Mouse (Mus musculus): ENCODE data around the gene Scaf4.

Gene Scaf4

DNA sequence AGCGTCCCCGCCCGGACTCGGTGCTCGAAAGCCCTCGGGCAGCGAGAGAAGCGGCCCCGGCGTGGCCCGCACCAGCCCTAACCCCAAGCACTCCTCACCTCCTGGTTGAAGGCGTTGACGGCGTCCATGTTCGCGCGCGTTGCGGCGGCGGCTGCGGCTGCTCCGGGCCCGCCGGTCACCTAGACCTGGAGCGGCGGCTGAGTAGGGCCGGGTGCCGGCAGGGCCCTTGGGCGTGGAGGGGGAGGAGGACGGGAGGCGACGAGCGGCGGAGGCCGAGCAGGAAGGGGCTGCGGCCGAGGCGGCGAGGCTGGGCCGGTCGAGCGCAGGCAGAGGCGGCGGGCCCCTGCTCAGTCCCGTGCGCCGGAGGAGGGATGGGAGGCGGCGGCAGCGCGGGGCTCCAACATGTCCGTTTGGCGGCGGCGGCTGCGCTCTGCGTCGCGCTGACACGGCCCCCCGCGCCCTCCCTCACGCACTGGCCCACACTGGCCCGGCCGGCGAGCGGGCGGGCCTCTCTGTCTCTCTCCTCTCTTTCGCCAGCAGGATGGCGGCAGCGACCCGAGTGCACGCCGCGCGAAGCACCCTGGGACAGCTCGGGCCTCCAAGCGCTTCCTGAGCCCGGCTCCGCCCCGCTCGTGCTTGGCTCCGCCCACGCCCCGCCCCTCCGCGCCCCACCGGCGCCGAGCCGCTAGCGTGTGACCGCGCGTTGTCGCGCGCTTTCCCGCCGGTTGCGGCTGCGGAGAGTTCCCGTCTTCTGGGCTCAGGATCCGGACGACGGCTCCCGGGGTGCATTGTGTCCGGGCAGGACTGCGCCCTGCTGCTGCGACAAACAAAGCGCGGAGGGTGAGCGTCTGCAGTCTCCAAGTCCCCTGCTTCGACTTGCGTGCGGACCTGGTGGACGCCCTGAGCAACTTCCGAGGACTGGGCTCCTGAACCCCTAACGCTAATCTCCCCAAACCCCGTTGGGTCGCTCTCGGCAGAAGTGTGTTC is at the start of gene Scaf4:
Scaf4 (minus strand) TSS at position 599 of the 987 bp plus-strand sequence.
- DNase-seq: peak; percentile 96

DNA sequence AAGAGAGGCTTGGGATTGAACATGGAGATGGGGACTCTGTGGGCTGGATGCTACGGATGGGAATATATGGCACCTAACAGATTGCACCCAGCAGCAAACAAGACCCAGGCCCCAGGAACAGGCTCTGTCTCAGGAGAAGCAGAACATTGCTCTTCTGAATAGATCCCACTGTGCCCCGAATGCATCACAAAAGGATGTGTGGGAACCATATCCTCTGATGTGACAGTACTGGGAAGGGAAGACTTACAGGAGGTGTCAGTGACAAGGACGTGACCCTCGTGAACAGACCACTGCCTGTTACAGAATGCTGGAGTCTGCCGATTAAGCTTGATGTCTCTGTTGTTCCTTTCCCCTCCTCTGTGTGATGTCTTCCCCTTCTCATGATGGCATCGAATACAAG is 48.2 kb upstream of the Scaf4 start:
- DNase-seq: no peak

DNA sequence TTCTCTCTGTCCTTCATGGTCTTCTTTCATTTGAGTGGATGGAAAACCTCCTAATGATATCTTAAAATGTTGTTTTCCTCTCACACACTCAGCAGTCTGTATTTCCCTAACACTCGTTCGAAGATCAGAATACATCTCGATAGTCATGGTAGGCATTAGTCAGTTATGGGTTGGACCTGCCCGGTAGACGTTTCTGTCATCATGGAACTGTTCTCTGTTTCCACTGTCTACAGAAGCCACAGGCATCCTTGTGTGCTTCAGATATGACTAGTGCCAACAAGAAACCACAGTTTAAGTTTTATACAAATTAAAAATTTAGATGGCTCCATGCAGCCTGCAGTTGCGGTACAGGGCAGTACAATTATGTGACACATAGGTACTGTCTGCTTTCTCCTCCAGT is 46.7 kb upstream of the Scaf4 start:
- DNase-seq: no peak

DNA sequence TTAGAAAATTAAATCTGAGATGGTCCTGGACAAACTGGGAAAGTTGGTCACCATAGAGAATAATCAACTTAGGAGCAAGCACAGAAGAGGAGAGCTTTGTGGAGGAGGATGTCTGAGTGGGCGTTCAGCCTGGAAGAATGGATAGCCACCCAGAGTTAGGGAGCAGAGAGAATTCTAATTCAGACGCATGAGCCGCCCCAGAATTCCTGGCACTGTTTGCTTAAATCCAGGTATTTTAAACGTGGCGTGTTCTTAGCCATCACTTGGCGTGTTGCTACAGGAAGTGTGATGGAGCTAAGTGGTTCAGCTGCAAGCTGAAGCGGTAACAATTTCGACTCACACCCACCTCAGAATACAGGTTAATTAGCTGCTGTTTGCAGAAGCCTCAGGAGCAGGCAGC is 45.2 kb upstream of the Scaf4 start:
- no peak for DNase-seq

DNA sequence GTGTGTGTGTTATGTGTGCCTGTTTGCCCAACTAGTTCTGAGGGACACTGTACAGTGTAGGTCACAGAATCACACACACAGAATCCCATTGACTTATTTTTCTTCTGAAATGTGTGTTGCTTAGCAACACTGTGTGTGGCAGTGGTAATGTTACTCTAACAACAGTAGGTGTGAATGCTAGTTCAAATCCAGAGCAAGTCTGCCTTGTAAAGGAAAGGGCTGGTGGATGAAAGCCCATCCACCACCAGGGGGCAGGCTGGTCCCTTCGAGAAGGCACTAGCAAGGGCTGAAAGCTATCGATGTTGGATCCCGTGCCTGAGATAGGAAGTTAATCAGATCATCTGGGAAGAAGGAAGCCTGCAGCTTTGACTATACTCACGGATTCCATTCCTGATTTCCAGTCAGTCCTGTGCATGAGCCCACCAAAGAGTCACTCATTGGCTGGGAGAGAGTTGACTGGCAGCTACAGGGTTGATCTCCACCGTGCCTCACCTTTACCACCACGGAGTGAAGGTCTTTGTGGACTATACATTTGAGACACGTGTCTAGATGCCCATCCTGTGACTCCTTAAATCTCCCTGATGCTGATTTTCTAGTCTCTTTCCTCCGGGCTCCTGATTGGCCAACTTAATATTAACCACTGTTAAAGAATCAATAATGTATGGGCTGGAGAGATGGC is 38.7 kb upstream of the Scaf4 start:
- peak; percentile 66 for DNase-seq

DNA sequence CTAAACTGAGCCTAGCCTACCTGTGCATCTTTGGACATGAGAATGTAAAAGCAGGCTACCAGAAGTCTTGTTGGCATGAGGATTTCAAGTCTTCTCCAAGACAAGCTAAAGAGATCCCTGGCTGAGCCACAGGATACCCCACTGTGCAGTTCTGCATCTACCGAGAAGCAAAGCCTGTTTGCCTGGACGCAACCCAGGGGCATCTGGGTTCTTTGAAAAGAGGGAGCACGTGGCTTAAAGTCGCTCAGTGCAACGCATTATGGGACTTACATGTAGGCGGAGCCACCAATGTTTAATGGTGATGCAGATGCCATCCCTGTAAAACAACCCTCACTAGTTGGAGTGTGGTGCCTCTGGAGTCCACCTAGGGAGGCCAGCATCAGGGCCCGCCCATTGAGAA is 35.0 kb upstream of the Scaf4 start:
- no peak for DNase-seq

DNA sequence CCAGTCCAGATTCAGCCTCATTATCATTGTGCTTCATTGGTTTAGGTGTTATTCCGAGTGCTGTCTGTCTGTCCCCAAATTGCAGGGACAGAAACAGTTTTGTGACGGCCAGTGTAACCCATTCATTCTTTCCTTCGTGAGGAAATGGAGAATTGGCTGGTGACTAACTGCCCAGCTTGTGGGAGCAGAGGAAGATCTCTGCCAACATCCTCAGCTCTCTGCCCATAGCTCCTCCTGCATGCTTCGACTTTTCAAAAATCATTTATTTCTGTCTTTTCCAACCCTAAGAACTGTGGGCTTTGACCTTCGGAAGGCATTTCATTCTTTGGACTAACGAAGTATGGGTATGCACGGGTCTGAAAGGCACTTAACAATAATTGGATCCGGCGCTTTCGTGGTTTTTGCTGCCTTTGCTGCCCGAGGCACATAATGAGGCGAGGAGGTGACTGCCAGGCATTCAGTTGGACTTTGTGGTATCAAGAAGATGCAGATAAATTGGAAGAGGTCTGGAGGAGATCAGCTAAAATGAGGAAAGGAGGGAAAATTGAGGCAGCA is 34.1 kb upstream of the Scaf4 start:
- DNase-seq: no peak

DNA sequence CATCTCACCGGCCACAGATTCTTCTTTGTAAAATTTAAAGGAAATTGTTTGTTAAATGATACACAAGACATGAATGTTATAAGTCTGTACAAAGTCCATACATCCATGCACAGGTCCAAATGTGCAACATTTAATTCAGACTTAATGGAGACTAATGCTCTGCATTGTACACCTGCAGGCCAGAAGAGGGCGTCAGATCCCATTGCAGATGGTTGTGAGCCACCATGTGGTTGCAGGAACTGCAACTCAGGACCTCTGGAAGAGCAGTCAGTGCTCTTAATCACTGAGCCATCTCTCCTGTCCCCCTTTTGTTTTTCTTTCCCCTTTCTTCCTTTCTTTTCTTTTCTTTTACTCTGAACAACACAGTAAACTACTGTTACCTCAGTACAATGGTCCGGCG is 33.5 kb upstream of the Scaf4 start:
- DNase-seq: no peak

DNA sequence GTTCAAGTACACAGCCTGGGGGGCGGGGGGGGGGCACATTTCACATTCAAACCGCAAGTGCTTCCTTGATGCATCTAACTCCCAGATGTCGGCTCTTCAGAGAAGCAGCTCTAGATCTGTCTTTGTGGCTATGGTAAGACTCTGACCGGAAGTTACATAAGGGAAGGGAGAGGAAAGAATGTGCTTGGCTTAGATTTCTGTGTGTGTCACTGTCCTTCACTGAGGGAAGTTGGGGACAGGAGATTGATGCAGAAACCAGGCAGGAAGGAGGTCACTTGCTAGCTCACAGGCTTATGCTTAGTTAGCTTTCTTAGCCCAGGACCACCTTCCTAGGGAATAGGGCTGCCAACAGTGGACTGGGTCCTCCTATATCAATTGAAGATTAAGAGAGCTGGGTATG is 31.6 kb upstream of the Scaf4 start:
- DNase-seq: no peak

DNA sequence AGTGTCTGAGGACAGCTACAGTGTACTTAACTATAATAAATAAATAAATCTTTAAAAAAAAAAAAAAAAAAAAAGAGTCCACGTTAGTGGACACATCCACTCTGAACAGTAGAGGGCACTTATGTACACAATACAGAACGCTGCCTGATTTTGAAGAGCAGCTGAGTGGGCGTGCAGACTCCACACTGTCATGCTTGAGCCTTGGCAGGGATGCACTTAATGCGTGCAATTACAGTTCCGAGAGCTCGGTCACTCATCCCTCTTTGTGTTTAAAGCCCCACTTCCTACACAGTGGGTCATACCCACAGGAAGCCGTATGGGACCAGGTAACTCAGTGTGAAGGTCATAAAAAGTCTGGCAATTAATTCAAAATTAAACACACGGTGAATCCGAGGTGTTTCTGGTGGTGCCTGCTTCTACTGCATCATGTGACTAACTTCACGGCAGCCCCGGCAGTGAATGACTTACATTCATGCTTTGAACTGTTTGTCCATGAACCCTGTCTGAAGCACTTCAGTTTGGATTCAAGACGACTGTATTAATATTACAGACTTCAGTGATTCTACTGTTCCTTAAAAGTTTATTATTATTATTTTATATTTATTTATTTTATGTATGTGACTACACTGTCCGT is 28.3 kb upstream of the Scaf4 start:
- peak; percentile 3 for DNase-seq

DNA sequence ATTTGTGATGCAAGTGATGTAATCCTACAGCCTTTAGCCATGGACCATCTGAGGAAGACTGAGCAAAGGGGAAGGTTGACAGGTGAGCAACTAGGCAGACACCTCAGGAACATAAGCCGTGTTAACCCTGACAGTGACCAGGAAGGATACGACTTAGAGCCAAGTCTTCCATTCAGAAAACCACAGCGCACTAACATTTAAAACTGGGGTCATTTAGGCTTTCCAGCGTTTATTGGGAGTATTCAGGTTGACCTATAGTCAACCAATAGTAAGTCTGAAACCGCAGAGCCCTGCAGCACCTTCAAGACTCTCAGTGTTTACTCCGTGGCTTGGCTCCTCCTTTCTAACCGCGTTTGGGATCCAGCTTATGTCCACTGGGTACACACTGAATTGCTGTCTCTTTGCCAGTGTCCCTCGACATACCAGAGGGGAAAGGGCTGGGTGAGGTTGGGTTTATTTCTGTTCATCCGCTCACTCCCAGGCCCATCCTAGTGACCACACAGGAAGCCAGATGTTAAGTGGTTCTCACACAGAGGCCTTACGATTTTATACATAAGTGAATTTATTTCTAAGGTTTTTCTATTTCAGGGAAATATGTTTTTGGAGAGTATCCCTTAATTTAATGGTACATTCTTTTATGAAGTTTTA is 26.3 kb upstream of the Scaf4 start:
- no peak for DNase-seq

DNA sequence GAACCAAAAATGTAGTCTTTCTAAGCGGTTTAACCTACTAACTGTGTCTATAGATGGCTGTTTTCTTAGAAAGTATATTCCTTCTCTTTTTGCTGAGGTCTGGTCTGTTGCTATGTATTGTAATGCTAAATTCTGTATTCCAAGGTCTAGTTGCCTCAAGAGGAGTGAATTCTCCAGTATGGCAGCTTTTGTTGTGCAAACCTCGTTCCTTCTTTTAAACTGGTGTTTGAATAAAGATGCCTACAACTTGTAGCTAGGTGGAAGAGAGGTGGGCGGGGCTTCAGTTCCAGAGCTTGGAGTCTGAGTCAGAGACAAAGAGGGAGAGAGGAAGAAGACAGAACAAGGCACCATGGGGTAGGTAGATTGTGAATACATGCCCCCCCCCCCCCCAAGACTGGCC is 25.5 kb upstream of the Scaf4 start:
- no peak for DNase-seq

DNA sequence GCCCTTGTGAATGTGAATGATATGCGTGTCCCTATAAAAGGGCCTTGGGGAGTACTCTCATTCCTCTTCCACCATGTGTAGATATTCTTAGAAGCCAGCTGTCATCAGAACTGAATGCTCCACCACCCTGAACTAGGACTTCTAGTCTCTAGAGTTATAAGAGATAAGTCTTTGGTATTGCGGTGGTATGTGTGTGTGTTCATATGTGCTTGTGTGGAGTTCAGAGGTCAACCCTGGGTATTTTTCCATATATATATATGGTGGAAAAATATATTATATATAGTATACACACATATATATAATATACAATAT is 19.6 kb upstream of the Scaf4 start:
- DNase-seq: no peak

DNA sequence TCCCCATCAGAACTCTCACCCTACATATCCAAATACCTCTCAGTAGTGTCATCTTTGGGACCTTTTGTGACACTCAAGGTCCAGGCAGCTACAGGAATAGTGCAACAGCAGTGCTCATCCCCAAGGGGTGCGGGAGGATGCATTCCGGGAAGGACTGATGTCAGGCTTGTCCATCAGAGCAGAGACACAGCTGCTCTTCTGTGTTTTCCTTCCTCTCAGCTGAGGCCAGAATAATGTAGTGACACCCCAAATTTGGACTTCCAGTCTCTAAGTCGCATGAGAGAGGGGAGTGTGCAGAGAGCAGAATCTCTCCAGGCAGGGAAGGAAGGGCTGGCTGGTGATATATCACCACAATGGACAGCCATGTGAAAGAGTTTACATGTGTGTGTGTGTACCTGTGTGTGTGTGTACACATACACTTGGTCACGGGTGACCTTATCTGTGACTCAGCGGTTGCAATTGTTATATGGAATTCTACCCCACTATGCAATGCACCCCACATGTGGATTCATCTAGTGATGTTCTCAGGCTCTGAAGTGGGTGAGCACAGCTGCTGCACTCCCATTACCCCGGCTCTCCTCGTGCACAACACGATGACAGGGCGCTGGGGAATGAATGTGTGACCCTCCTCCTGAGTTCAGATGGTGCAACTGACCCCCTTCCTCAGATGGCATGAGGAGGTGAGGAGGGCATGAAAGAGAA is 19.1 kb upstream of the Scaf4 start:
- no peak for DNase-seq

DNA sequence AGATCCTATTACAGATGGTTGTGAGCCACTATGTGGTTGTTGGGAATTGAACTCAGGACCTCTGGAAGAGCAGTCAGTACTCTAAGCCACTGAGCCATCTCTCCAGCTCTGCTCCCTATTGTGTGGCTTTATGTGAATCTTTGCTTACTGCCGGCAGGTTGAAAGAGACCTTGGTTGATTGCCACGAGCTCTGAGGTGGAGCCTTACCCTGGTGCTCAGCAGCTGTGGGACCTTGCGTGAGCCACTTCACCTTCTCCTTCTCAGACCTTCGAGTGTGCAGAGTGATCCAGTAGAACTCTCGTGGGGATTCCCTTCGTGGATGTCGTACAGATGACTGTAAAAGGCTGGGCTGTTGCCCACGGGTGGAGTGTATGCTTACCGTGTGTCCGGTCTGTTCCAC is 17.4 kb upstream of the Scaf4 start:
- DNase-seq: no peak

DNA sequence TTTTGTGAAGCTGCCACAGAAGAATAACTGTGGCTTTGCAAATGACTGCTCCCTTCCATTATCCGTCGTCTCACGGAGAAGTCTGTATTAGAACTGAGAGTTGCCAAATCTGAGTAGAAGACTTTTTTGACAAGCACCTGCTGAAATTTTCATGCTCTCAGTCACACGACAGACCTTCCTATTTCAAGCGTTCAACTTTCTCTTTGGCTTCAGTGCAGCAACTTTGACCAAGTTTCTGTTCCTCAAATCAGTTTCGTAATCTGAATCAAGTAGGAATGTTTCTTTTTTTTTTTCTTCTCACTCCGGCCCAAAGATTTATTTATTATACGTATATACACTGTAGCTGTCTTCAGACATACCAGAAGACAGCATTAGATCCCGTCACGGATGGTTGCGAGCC is 16.6 kb upstream of the Scaf4 start:
- no peak for DNase-seq

DNA sequence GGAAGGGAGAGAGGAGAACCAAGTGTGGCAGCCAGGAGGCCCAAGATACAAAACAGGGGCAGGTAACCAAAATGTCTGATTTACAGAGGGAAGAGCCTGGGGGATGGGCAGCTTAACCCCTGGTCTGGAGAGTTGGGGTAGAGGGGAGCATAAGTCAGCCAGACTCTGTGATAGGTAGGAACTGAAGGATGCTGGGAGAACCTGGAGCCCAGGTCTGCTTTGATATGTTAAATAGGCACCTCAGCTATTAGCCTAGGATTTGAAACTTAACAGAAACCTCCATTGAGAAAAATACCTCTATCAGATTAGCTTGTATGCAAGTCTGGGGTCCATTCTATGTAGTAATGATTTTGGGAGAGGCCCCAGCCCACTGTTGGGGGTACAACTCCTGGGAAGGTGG is 15.3 kb upstream of the Scaf4 start:
- no peak for DNase-seq

DNA sequence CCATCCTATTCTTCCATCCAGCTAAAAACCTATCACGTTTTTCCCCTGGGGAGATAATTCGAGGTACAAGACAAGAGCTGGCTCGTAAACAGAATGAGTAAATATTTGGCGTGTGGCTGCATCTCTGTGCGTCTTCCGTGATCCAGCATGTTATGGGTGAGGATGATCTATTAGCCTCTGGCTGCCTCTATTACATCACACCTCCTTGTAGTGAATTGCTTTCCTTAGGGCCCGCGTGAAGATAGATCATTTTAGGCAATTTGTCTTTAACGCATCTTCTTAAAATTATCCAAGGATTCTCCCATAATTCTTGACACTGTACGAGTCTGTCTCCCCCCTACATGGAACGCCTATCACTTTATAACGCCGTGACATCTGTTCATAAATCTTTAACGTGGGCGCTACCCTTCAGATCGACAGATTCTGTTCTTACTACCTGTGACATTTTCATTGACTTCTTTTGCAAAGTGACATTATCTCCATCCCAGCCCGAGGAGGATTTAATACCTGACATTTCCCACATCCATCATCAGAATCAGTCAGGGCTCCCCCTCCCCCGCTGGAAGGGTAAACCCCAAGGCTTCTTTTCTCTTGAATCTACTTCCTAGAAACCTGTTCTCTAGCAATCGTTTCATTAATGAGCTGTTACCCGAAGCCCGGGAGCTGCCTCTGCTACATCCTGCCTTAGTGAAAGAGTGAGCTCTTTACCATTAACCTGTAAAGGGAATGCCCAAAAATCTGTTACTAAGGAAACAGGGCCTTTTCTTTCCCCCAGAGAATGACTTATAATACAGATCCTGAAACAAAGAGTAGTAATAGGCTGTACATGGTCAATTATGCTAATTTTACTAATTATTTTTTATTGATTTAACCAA is 14.4 kb upstream of the Scaf4 start:
- no peak for DNase-seq

DNA sequence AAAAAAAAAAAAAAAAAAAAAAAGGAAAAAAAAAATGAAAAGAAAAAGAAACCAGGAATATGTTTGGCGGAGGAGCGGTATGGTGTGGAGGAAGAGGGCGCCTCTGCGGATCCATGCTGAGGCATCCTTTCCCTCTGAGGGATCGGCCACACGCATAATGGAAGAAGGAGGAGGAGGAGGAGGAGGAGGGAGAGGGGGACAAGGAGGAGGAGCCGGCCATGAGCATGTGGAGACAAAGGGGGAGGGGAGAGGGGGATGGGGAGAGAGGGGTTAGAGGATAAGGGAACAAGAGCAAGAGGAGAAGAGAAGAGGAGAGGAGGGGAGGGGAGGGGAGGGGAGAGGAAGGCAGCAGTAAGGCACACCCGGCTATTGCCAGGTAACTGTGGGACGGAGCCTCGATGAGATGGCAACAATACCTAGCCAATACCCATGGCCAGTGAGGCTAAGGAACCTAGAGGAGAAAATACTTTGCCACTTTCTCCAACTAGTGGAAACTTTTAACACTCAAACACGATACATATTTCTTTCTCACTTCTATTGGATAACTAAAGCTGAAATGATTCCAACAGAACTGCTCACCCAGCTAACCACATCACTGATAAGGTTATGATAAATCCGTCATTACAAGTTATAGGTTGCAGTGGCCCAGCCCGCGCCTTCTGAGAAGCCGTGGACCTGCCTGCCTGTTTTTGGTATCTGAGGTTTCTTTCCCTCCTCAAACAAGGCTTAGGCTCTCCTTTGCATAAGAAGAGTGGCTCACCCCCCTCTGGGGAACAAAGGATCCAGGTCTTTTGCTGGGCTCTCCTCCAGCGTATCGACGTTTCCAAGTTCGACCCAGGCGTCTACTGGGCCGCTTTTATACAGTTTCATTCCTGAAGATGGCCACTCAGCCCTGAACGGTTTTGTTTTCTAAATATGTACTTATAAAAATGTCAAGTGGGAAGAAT is 13.4 kb upstream of the Scaf4 start:
- no peak for DNase-seq

DNA sequence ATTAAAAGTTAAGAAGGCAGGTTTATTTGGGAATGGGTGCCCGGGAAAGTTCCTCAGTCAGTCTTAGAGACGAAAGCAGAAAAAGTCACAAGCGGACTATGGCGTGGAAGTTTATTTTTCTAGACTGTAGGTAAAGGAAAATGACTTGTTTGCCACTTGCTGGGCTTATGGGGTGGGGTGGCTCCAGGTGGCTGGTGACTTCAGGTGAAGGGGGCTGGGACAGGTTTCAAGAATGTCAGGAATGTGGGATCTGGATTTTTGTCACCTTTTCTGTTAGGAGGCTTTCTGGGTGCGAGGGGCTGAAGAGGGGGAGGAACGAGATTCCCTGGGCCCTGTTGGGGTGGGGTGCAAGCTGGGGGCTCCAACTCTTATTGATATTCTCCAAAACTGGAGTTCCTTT is 7.4 kb upstream of the Scaf4 start:
- no peak for DNase-seq

All from cerebellum, adult 8-10 months (tissue).